Mouse (Mus musculus) B cell, adult 62 days (primary cell): Measurements from ENCODE around the gene B3galt4. TPM values are rescaled to one million over a fixed set of nuclear protein-coding genes. Genes with fewer than 3 reads are reported as not detected.

Experiments used
- total RNA-seq: library from RNA; stranded (reverse); gene quantifications from 4 replicates; pipeline ENCODE4 v1.2.4, GENCODE M21; 2023

B3galt4 gene
- total RNA-seq = 3.9 to 6.1 TPM (median 5.8 TPM) in 4 replicates

GRCm38 (mm10) chr17:33951021-33951946 is at the start of gene B3galt4:
TSS of gene B3galt4 (minus strand) at chr17:33951488.

GRCm38 (mm10) chr17:34000150-34000537 is 48.9 kb upstream of the B3galt4 start, which contains the start of gene H2-K1:
TSS of gene H2-K1 (minus strand) at chr17:34000347.

GRCm38 (mm10) chr17:33955555-33956214 is 4.4 kb upstream of the B3galt4 start, which contains the start of the genes Vps52 and Rps18:
TSS of gene Vps52 (plus strand) at chr17:33955812.
TSS of gene Rps18 (minus strand) at chr17:33956001.

GRCm38 (mm10) chr17:33940206-33940805 is 11.0 kb downstream of the B3galt4 start, which contains the start of the genes Pfdn6 and Wdr46:
TSS of gene Pfdn6 (minus strand) at chr17:33940343.
TSS of gene Wdr46 (plus strand) at chr17:33940660.

GRCm38 (mm10) chr17:33929371-33930279 is 21.7 kb downstream of the B3galt4 start, which contains the start of gene Rgl2:
TSS of gene Rgl2 (plus strand) at chr17:33929543.

GRCm38 (mm10) chr17:33915671-33916250 is 35.5 kb downstream of the B3galt4 start, which contains the start of the genes Tapbp and Zbtb22:
TSS of gene Tapbp (plus strand) at chr17:33915899.
TSS of gene Zbtb22 (plus strand) at chr17:33915904.

GRCm38 (mm10) chr17:33909077-33909868 is 42.0 kb downstream of the B3galt4 start, which contains the start of gene Daxx:
TSS of gene Daxx (plus strand) at chr17:33909414.

GRCm38 (mm10) chr17:33904835-33905234 is 46.5 kb downstream of the B3galt4 start, which contains the start of gene Platr17:
TSS of gene Platr17 (plus strand) at chr17:33905135.

Other genes starting within 250 kb of the B3galt4 start
- gene March2, start 232.8 kb downstream of the B3galt4 start, total RNA-seq = 42.0 to 48.3 TPM (median 44.9 TPM) in 4 replicates
- 193 to 221 TPM (median 217 TPM) in 4 replicates for gene Rab11b, start 191.0 kb downstream of the B3galt4 start, total RNA-seq
- gene Angptl4, start 169.7 kb downstream of the B3galt4 start, total RNA-seq = 0.42 to 0.43 TPM in 2 of 4 replicates, not detected in the others
- 1.8 to 3.6 TPM (median 2.5 TPM) in 4 replicates for gene Kank3, start 141.0 kb downstream of the B3galt4 start, total RNA-seq
- gene Rps28, start 126.9 kb downstream of the B3galt4 start, total RNA-seq = 3,326 to 3,462 TPM (median 3,401 TPM) in 4 replicates
- gene Ndufa7, start 126.9 kb downstream of the B3galt4 start, total RNA-seq = 142 to 168 TPM (median 145 TPM) in 4 replicates
- 3.6 to 7.8 TPM (median 5.2 TPM) in 4 replicates for gene Cd320, start 108.4 kb downstream of the B3galt4 start, total RNA-seq
- not detected in 4 replicates for gene Gm7029, start 77.7 kb downstream of the B3galt4 start, total RNA-seq
- 2.4 to 6.4 TPM (median 2.6 TPM) in 4 replicates for gene Kifc1, start 60.8 kb downstream of the B3galt4 start, total RNA-seq
- gene Platr17, start 46.4 kb downstream of the B3galt4 start, total RNA-seq = 0.75 to 0.94 TPM in 2 of 4 replicates, not detected in the others
- 43.7 to 52.6 TPM (median 49.3 TPM) in 4 replicates for gene Daxx, start 42.1 kb downstream of the B3galt4 start, total RNA-seq
- 431 to 449 TPM (median 436 TPM) in 4 replicates for gene Tapbp, start 35.6 kb downstream of the B3galt4 start, total RNA-seq
- 37.5 to 42.9 TPM (median 39.2 TPM) in 4 replicates for gene Zbtb22, start 35.6 kb downstream of the B3galt4 start, total RNA-seq
- 169 to 183 TPM (median 181 TPM) in 4 replicates for gene Rgl2, start 21.9 kb downstream of the B3galt4 start, total RNA-seq
- 55.2 to 64.5 TPM (median 58.4 TPM) in 4 replicates for gene Pfdn6, start 11.1 kb downstream of the B3galt4 start, total RNA-seq
- gene Wdr46, start 10.8 kb downstream of the B3galt4 start, total RNA-seq = 37.1 to 42.6 TPM (median 40.1 TPM) in 4 replicates
- 86.2 to 102 TPM (median 93.0 TPM) in 4 replicates for gene Vps52, start 4.3 kb upstream of the B3galt4 start, total RNA-seq
- gene Rps18, start 4.5 kb upstream of the B3galt4 start, total RNA-seq = 1,434 to 1,528 TPM (median 1,474 TPM) in 4 replicates
- gene H2-K1, start 48.9 kb upstream of the B3galt4 start, total RNA-seq = 2,712 to 3,144 TPM (median 2,852 TPM) in 4 replicates
- 31.0 to 45.2 TPM (median 32.4 TPM) in 4 replicates for gene Ring1, start 73.2 kb upstream of the B3galt4 start, total RNA-seq
- gene H2-Ke6, start 76.6 kb upstream of the B3galt4 start, total RNA-seq = 122 to 144 TPM (median 136 TPM) in 4 replicates
- 63.8 to 91.4 TPM (median 78.7 TPM) in 4 replicates for gene Slc39a7, start 80.2 kb upstream of the B3galt4 start, total RNA-seq
- 106 to 119 TPM (median 119 TPM) in 4 replicates for gene Rxrb, start 80.3 kb upstream of the B3galt4 start, total RNA-seq
- 4.3 to 8.8 TPM (median 5.6 TPM) in 4 replicates for gene Col11a2, start 87.9 kb upstream of the B3galt4 start, total RNA-seq
- gene H2-Oa, start 140.9 kb upstream of the B3galt4 start, total RNA-seq = 232 to 249 TPM (median 239 TPM) in 4 replicates
- 659 to 693 TPM (median 673 TPM) in 4 replicates for gene H2-DMa, start 168.1 kb upstream of the B3galt4 start, total RNA-seq
- gene Brd2, start 171.1 kb upstream of the B3galt4 start, total RNA-seq = 421 to 508 TPM (median 482 TPM) in 4 replicates
- gene H2-DMb2, start 191.8 kb upstream of the B3galt4 start, total RNA-seq = 1,557 to 1,593 TPM (median 1,583 TPM) in 4 replicates
- gene H2-DMb1, start 201.6 kb upstream of the B3galt4 start, total RNA-seq = 718 to 852 TPM (median 762 TPM) in 4 replicates
- gene Tap1, start 236.1 kb upstream of the B3galt4 start, total RNA-seq = 128 to 142 TPM (median 134 TPM) in 4 replicates
- gene Psmb9, start 236.3 kb upstream of the B3galt4 start, total RNA-seq = 94.7 to 115 TPM (median 111 TPM) in 4 replicates
- 201 to 222 TPM (median 208 TPM) in 4 replicates for gene Psmb8, start 246.2 kb upstream of the B3galt4 start, total RNA-seq